Mouse (Mus musculus): ENCODE measurements at regions not wholly inside any gene's neighbourhood (a gene's known extent, or its start where the extent isn't known, plus 50 kb on each side); places are given as distances from the start of the nearest gene placed in this dataset.

- TF ChIP-seq POLR2A (IDR thresholded peaks at IDR 0.05; ENCODE audit: low read depth, low read length) (no peak), CTCF (IDR thresholded peaks at IDR 0.05; ENCODE audit: extremely low read depth, insufficient read length, insufficient replicate concordance, low read depth, low read length) (no peak)
Measured at GRCm38 (mm10) chr8:117854942-117855491, 53.3 kb upstream of the Mphosph6 start.

Measured in small intestine, adult 2 months (tissue).